Mouse (Mus musculus): Measurements from ENCODE around the gene Rapgef4. TPM values are rescaled to one million over a fixed set of nuclear protein-coding genes. Genes with fewer than 3 reads are reported as not detected.

Rapgef4 gene
- total RNA-seq, 2 experiments from 2014 or later, result 166 to 168 TPM

GRCm38 (mm10) chr2:71979981-71980380 is 1.1 kb upstream of the Rapgef4 start:
- intact Hi-C loops (cut with DNase I), result no loop called here

DNA sequence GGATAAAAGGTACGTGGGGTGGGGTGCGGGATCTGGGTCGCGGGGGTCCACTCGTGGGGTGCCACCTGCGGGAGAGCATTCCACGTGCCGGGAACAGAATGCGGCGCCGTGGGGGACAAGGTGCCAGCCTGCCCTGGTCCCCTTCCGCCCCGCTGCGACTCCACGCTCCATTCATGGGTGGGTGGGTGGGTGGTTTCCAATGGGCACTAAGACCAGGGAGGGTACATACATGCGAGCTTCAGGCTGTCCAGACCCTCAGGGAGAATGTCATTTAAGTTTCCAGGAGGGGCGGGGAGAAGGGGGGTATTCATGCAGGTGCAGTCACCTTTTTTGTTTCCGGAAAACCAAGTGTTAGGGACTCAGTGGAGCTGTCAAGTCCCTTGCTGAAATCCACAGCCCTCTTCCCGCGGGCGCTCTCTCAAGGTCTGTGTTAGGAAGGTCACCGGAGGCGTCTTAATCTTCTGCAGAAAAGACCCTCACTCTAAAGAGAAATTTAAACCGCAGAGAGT is 357 bp downstream of the Rapgef4 start:
- no peak for DNase-seq (ENCODE audit: extremely low spot score in 1 of 2, low spot score in 2 of 2)
- intact Hi-C loops (cut with DNase I), result no loop called here

More at GRCm38 (mm10) chr2:71979981-71980380, 1.1 kb upstream of the Rapgef4 start:
- DNase-seq (ENCODE audit: extremely low spot score in 1 of 2, low spot score in 2 of 2), result no peak

DNA sequence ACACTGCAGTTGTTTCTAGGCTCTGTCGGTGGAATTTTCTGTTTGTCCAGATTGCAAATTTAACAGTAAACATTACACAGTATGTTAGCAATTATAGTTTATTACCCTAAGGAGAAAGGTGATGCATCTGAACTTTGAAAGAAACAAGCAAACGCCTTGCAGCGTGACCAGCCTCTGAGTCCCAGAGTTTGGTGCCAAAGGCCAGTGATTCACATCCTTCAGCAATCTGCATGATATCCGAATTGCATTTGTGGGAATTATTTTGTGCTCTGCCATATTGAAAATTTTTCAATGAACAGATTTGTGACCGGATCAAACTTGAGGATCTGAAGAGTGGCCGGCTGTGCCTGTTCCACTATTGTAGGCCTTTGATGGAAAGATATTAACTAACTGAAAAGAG is 856 bp downstream of the Rapgef4 start:
- DNase-seq (ENCODE audit: extremely low spot score in 1 of 2, low spot score in 2 of 2), result no peak
- intact Hi-C loops (cut with DNase I), result no loop called here

DNA sequence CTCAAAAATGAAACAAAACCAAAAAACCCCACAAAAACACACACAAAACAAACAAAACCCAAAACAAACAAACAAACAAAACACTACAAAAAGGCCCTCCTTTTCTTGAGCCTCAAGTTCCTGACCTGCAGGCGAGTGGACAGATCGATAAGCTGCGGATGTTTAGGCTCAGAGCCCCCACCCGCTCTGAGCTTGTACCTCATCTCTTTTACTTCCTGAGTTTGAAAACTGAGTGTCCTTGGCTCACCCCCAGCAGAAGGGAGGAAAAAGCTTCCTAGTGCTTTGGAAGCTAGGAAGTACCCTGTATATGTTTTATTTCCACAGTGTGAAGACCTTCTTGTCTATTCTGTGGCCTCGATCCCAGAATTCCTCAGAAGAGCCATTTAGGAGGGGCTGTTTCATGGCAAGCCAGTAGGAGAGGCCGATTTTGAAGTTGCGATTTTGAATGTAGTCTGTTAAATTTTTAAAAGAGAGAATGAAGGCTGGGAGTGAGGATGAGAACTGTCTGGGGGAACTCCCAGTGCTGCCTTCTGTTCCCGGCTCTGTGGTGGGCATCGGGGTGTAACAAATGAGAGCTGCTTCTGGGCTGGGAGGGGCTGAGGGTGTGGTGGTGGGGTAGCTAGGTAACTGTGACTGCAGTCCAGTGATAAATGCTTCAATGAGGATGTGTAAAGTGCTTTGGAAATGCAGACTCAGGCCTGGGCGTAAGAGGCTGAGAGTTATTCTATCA is 2.0 kb downstream of the Rapgef4 start:
- intact Hi-C loops (cut with DNase I), result no loop called here

DNA sequence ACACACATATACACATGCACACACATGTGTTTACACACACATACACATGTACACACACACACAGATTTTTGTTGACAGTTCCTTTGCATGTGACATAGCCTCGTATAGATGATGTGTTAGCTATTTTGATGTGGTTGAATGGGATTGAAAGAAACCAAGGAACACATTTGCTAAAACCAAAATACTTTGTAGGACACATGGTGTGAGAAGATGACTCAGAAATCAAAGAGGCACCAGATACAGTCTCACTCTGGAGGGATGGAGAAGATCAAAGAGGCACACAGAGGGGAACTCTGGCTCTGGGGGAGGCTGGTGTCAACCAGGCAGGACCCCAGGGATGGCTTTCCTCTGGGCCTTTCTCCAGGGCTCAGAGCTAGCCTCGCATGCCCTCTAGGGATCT is 4.7 kb downstream of the Rapgef4 start:
- no peak for DNase-seq (ENCODE audit: extremely low spot score in 1 of 2, low spot score in 2 of 2)
- intact Hi-C loops (cut with DNase I), result no loop called here

More for the DNA sequence above, 2.0 kb downstream of the Rapgef4 start:
- no peak for DNase-seq (ENCODE audit: extremely low spot score in 1 of 2, low spot score in 2 of 2)

- intact Hi-C loops (cut with DNase I), result no loop called here
- no peak for DNase-seq (ENCODE audit: extremely low spot score in 1 of 2, low spot score in 2 of 2)
Measured at GRCm38 (mm10) chr2:71986276-71986848, 5.3 kb downstream of the Rapgef4 start.

DNA sequence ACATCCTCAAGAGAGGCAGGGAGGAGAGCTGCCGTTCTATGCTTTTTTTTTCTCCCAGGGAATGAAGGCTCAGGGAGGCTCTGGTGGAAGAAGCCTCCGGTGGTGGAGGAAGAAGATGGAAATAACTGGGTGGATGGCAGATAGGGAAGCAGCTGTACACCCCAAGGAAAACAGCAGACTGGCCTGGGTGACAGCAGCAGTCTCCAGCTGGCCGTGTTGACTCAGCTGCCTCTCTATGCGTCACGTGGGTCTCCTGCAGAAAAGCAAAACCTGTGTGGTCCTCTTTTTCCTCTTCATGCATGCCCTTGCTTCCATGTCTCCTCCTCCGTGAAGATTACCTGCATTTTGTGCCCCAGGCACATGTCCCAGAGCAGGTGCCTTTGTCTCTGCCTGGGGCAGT is 7.5 kb downstream of the Rapgef4 start:
- DNase-seq (ENCODE audit: extremely low spot score in 1 of 2, low spot score in 2 of 2), result peak in 1 of 2 experiments; percentile 41
- intact Hi-C loops (cut with DNase I), result no loop called here

- intact Hi-C loops (cut with DNase I), result no loop called here
- no peak for DNase-seq (ENCODE audit: extremely low spot score in 1 of 2, low spot score in 2 of 2)
Measured at GRCm38 (mm10) chr2:71992129-71992528, 11.1 kb downstream of the Rapgef4 start.

DNA sequence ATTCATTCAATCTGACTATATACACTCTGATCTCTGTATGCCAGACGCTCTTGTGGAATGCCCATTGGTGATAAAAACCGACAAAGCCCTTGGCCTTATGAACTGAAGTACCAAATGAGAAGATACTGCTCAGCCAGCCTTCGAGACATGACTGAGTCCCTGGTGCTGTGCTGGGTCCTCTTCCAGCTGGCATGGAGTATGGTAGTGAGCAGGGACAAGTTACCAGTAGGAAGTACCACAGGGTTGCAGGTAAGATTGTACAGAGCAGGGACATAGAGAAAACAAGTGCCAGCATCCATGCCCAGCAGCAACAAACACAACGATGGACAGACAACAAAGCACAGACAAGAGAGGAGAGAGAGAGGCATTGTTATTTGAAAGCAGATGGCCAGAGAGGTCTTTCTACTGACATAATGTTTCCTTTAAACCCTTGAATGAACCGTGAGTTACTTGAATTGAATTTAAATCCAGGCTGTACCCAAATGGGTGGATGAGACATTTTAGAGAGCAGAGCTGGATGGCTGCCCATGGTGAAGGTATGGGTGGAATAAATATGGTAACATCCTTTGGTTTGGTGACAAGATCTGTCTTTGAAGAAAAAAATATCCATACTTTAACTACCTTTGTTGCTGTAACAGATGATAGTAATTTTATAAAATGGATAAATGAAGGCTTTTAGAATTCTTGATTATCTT is 12.8 kb downstream of the Rapgef4 start:
- no peak for DNase-seq (ENCODE audit: extremely low spot score in 1 of 2, low spot score in 2 of 2)
- intact Hi-C loops (cut with DNase I), result no loop called here

DNA sequence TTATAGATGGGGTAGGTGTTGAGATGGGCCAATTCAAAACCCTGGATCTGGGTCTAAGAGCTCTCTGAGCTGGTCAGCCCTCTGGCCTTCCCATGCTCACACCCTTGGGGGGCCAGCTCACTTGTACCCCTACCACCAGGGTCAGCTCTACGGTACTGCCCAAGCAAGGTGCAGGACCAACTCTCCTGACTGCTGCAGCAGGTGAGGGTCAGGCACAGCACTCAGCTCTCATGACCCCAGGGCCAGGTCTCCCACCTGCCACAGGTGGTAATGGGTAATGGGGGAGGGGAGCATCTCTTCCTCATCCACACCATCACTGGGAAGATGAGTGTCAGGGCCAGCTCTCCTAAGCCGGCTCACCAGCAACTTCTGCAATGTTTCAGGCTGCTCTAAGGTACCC is 17.5 kb downstream of the Rapgef4 start:
- intact Hi-C loops (cut with DNase I), result no loop called here
- DNase-seq (ENCODE audit: extremely low spot score in 1 of 2, low spot score in 2 of 2), result no peak

GRCm38 (mm10) chr2:72000102-72000501 is 19.1 kb downstream of the Rapgef4 start:
- intact Hi-C loops (cut with DNase I), result no loop called here
- no peak for DNase-seq (ENCODE audit: extremely low spot score in 1 of 2, low spot score in 2 of 2)

DNA sequence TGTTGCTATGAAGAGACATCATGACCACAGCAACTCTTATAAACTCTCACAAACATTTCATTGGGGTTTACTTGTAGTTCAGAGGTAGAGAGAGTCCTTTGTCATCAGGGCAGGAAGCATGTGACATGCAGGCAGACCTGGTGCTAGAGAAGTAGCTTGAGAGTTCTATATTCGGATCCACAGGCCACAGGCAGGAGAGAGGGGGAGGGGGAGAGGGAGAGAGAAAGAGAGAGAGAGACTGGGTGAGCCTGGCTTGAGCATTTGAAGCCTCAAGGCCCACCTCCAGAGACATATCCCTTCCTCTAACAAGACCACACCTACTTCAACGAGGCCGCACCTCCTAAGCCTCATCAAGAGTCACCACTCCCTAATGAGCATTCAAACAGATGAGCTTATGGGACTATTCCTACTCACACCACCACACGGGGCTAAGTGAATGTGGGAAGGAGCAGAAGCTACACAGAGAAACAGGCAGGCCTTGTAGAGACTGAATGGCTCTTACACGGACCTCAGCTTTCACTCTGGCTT is 21.9 kb downstream of the Rapgef4 start:
- DNase-seq (ENCODE audit: extremely low spot score in 1 of 2, low spot score in 2 of 2), result no peak
- intact Hi-C loops (cut with DNase I), result no loop called here

GRCm38 (mm10) chr2:72003756-72004525 is 22.9 kb downstream of the Rapgef4 start:
- intact Hi-C loops (cut with DNase I), result no loop called here

GRCm38 (mm10) chr2:72005051-72005450 is 24.0 kb downstream of the Rapgef4 start:
- intact Hi-C loops (cut with DNase I), result no loop called here
- no peak for DNase-seq (ENCODE audit: extremely low spot score in 1 of 2, low spot score in 2 of 2)

More at GRCm38 (mm10) chr2:72003756-72004525, 22.9 kb downstream of the Rapgef4 start:
- DNase-seq (ENCODE audit: extremely low spot score in 1 of 2, low spot score in 2 of 2), result no peak

DNA sequence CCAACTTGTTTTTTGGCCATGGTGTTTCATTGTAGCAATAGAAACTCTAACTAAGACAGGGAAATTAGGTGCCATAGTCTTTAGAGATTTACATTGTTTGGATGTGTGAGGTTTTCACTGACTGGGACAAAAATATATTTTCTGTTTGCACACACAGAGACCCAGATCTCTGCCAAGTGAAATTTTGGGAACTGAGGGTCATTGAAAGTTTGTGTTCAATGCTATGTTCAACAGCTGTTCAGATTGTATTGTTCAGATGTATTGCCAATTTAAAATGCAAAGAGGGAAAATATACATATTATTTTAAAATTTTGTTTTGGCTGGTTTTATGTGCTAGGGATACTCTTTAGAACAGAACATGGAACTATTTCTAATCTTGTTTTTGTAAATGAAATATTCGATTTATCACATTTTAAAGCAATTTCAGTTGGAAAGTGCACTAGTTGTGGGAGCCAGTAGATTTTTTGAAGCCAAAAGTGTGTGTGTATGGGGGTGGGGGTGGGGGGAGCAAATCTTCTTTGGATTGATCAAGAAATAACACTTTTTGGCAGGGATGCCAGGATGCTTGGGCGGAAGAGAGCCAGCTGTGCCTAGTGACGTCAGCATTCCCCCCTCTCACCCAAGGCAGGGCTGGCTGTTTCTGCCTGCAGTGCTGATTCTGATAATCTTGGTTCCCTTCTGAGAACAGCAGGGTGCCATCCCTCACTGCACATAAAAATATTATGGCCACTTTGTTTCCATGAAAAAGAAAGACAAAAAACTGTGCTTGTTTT is 28.6 kb downstream of the Rapgef4 start:
- peak; percentile 46 to 70 for DNase-seq (ENCODE audit: extremely low spot score in 1 of 2, low spot score in 2 of 2)
- intact Hi-C loops (cut with DNase I), result no loop called here

DNA sequence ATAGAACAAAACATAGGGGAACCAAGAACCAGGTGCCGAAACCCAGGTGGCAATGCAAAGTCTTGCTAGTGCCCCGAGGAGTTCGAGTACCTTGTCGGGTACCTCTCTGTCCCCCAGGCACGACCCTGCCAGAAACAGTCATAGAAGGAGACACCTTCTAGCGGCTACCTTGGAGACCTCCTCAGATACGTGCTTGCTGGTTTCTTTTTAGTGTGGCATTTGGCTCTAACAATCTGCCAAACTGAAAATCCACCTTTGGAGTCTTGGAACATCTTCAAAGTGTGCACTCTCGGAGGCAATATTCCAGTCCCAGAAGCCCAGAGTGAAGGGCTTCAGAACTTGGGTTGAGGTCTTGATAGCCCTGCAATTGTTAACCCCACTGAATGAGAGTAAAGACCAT is 34.3 kb downstream of the Rapgef4 start:
- no peak for DNase-seq (ENCODE audit: extremely low spot score in 1 of 2, low spot score in 2 of 2)
- intact Hi-C loops (cut with DNase I), result no loop called here

- intact Hi-C loops (cut with DNase I), result no loop called here
Measured at GRCm38 (mm10) chr2:72016013-72016412, 35.0 kb downstream of the Rapgef4 start.

DNA sequence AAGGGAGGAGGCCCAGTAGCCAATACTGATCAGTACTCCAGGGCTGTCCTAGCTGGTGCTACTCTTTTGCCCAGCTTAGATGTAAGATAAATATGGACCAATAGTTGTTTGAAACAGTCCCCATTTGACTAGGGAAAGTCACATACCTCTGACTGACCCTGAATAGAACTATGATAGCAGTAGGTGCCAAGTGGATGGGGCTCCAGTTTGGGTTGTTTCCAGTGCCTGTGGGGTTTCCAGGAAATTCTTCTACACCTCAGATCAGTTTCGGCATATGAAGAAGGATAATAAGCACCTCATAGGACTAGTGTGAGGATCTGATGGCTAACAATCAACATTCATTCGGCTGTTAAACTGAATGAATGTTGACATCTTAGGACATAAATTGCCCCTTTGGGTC is 36.1 kb downstream of the Rapgef4 start:
- intact Hi-C loops (cut with DNase I), result no loop called here
- DNase-seq (ENCODE audit: extremely low spot score in 1 of 2, low spot score in 2 of 2), result no peak

More at GRCm38 (mm10) chr2:72016013-72016412, 35.0 kb downstream of the Rapgef4 start:
- no peak for DNase-seq (ENCODE audit: extremely low spot score in 1 of 2, low spot score in 2 of 2)

All from left cerebral cortex, postnatal 10 days (tissue).